Mouse (Mus musculus) CH12.LX (cell line): ENCODE measurements around the gene Pef1. TPM values are rescaled to one million over a fixed set of nuclear protein-coding genes. Genes with fewer than 3 reads are reported as not detected.

Experiments used
- DNase-seq: peaks from one replicate; pipeline ENCODE4 v3.0.0-alpha.2; 2013; ENCODE audit errors: extremely low read depth
- H3K27ac ChIP-seq: 2 replicates; pipeline ENCODE4 v1.5.1; 2012; ENCODE audit warnings: low read depth, mild to moderate bottlenecking, control low read depth, moderate library complexity; ENCODE audit not compliant: insufficient read depth
- H3K27me3 ChIP-seq: replicated peaks from 2 replicates; pipeline ENCODE3; 2012; ENCODE audit warnings: inconsistent platforms
- H3K36me3 ChIP-seq, 2 experiments: replicated peaks in 1 of 2; 2 replicates each; pipeline versions ENCODE3 to v1.6.1; 2012; ENCODE audit warnings: inconsistent platforms in 1 of 2, low read length in 1 of 2, mild to moderate bottlenecking in 1 of 2, mixed read lengths in 1 of 2, moderate library complexity in 1 of 2; ENCODE audit not compliant: control insufficient read depth in 1 of 2, insufficient read depth in 1 of 2
- H3K4me1 ChIP-seq, 2 experiments: 2 replicates each; pipeline ENCODE4 v1.6.1; 2012; ENCODE audit warnings: inconsistent platforms in 1 of 2, moderate library complexity in 1 of 2; ENCODE audit not compliant: insufficient read depth in 2 of 2, control insufficient read depth in 1 of 2
- H3K4me2 ChIP-seq: 2 replicates; pipeline ENCODE4 v1.6.1; 2012; ENCODE audit warnings: low read depth, mild to moderate bottlenecking, control low read depth; ENCODE audit not compliant: poor library complexity, insufficient read depth, severe bottlenecking
- H3K4me3 ChIP-seq, 3 experiments: fragments of 150-350 bp in 1 of 3; sonication (generic) in 1 of 3; replicated peaks in 1 of 3; 2 replicates each; pipeline versions ENCODE3 to v1.5.1; 2011 to 2012; ENCODE audit warnings: low read depth in 2 of 3, low read length in 2 of 3, mild to moderate bottlenecking in 2 of 3, moderate library complexity in 2 of 3, control low read depth in 1 of 3, improper control_type of control experiment in 1 of 3, inconsistent platforms in 1 of 3, mixed read lengths in 1 of 3; ENCODE audit not compliant: poor library complexity in 1 of 3
- H3K79me2 ChIP-seq: replicated peaks from 2 replicates; pipeline ENCODE4 v1.6.1; 2012; ENCODE audit warnings: mild to moderate bottlenecking, moderate library complexity; ENCODE audit not compliant: control insufficient read depth, poor library complexity, insufficient read depth, severe bottlenecking; ENCODE audit errors: extremely low read depth
- H3K9ac ChIP-seq: 2 replicates; pipeline ENCODE4 v1.6.1; 2012; ENCODE audit warnings: low read depth, mild to moderate bottlenecking, control low read depth, moderate library complexity; ENCODE audit not compliant: insufficient read depth
- H3K9me3 ChIP-seq: replicated peaks from 2 replicates; pipeline ENCODE3; 2012; ENCODE audit warnings: low read length, inconsistent platforms, mixed read lengths
- CHD2 ChIP-seq: IDR thresholded peaks from 2 replicates; pipeline ENCODE4 v1.6.1; 2011; ENCODE audit warnings: low read length, improper control_type of control experiment
- CTCF ChIP-seq, 2 experiments: IDR thresholded peaks in 1 of 2; conservative IDR thresholded peaks in 1 of 2; 2 replicates each; pipeline ENCODE4 v1.5.1; 2011 to 2012; ENCODE audit warnings: low read depth in 2 of 2, low read length in 2 of 2, improper control_type of control experiment in 1 of 2, inconsistent platforms in 1 of 2, mild to moderate bottlenecking in 1 of 2, moderate library complexity in 1 of 2
- EP300 ChIP-seq: IDR thresholded peaks from 2 replicates; pipeline ENCODE4 v1.6.1; 2011; ENCODE audit warnings: low read length, improper control_type of control experiment
- JUND ChIP-seq: conservative IDR thresholded peaks from 2 replicates; pipeline ENCODE4 v1.6.1; 2011; ENCODE audit warnings: low read depth, low read length, improper control_type of control experiment
- MAFK ChIP-seq: IDR thresholded peaks from 2 replicates; pipeline ENCODE4 v1.6.1; 2011; ENCODE audit warnings: low read length, improper control_type of control experiment; ENCODE audit not compliant: insufficient replicate concordance
- MAZ ChIP-seq: IDR thresholded peaks from 2 replicates; pipeline ENCODE4 v1.6.1; 2012; ENCODE audit warnings: low read depth, mild to moderate bottlenecking, inconsistent platforms, low read length, improper control_type of control experiment, moderate library complexity
- NELFE ChIP-seq: IDR thresholded peaks from 2 replicates; pipeline ENCODE4 v1.6.1; 2011; ENCODE audit warnings: low read depth, low read length, improper control_type of control experiment
- POLR2AphosphoS2 ChIP-seq: IDR thresholded peaks from 2 replicates; pipeline ENCODE4 v1.6.1; 2011; ENCODE audit warnings: low read depth, low read length, improper control_type of control experiment
- RAD21 ChIP-seq: IDR thresholded peaks from 2 replicates; pipeline ENCODE4 v1.6.1; 2011; ENCODE audit warnings: low read depth, mild to moderate bottlenecking, low read length, improper control_type of control experiment, moderate library complexity
- SMC3 ChIP-seq: IDR thresholded peaks from 2 replicates; pipeline ENCODE4 v1.6.1; 2011; ENCODE audit warnings: low read depth, low read length, improper control_type of control experiment
- TBP ChIP-seq: conservative IDR thresholded peaks from 2 replicates; pipeline ENCODE4 v1.6.1; 2011; ENCODE audit warnings: low read depth, low read length, improper control_type of control experiment
- USF2 ChIP-seq: conservative IDR thresholded peaks from 2 replicates; pipeline ENCODE4 v1.6.1; 2011; ENCODE audit warnings: low read depth, low read length, improper control_type of control experiment
- ZMIZ1 ChIP-seq: IDR thresholded peaks from 2 replicates; pipeline ENCODE4 v1.6.1; 2012; ENCODE audit warnings: low read depth, mild to moderate bottlenecking, inconsistent platforms, low read length, improper control_type of control experiment
- ZNF384 ChIP-seq: IDR thresholded peaks from 2 replicates; pipeline ENCODE4 v1.6.1; 2012; ENCODE audit warnings: low read depth, low read length, improper control_type of control experiment, inconsistent platforms
- dilution Hi-C: fragments of 300-500 bp; cut with MboI; formaldehyde crosslinking; loops from 2 replicates; pipeline ENCODE4 v1.14.3; 2020; ENCODE audit warnings: low sequenced_read_pairs; ENCODE audit not compliant: extremely low pct_unique_long_range_greater_than_20kb, extremely low pct_ligation_motif_present
- in situ Hi-C: fragments of 300-500 bp; cut with MboI; formaldehyde crosslinking; loops from 3 replicates; pipeline ENCODE4 v1.14.3; 2019; ENCODE audit warnings: low sequenced_read_pairs, low pct_ligation_motif_present, low pct_unique_long_range_greater_than_20kb, mixed read lengths
- polyA plus RNA-seq: library from polyadenylated mRNA; unstranded; fragments of >175 nt; gene quantifications from 2 replicates; pipeline ENCODE4 v1.2.1, GENCODE M21; 2012; ENCODE audit warnings: low read depth; ENCODE audit not compliant: insufficient read length
- total RNA-seq, 2 experiments: library from RNA; depleted of rRNA; stranded (reverse); fragments of 300-350 nt in 1 of 2; fragments of >200 nt in 1 of 2; gene quantifications; 2 replicates each; pipeline ENCODE4 v1.2.3; 2012 to 2014

Pef1 gene
- total and polyA plus RNA-seq, 3 experiments = 26.2 to 38.6 (median 32.5) TPM

DNA sequence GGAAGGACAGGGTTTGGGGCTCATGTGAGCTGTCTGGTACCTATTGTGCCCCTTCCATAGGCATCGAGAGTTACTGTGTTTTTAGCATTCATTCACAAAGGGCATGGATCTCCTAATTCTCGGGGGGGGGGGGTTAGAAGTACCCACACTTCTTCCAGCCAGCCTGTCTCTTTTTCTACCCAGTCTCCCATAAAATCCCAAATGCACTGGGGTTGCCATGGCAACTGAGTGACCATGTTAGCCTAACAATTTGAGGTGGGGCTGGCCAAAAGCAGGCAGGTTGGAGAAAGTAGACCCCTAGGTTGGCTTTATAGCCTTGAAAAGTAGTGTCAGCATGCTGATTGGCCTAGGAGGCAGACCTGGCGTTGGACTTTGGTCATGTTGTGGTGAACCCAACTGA, 45.9 kb upstream of the Pef1 start:
- Histone ChIP-seq H3K4me2 (no peak overlapping the region), H3K27ac (no peak overlapping the region), H3K27me3 (peaks cover 97% of the 10 kb centered on the region), H3K79me2 (no peaks in the 10 kb centered on the region), H3K36me3 (no peaks in the 10 kb centered on the region), H3K4me3 (no peak overlapping the region), H3K9me3 (peaks cover 8% of the 10 kb centered on the region), H3K9ac (no peak overlapping the region), H3K4me1 (no peaks in the 10 kb centered on the region)
- dilution Hi-C loops = no loop called here
- TF ChIP-seq EP300 (no peak), POLR2AphosphoS2 (no peak), JUND (no peak), TBP (no peak)
- DNase-seq = no peak
- in situ Hi-C loops = no loop called here

DNA sequence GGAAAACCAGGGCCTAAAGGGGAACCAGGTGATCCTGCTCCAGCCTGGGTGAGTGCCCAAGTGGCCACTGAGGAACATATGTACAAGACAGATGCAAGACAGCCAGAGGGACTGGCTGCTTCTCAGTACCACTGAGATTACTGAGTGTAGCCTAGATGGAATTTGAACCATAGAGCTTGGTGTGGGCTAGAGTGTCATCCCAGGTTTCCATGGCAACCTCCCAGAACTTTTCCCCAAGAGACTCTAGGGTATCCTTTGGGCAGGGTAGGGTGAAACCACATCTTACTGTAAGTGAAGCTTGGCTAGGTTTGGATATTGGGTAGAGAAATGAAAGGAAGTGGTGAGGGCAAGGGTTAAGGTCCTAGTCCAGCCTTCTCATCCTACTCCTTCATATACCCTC, 41.4 kb upstream of the Pef1 start:
- Histone ChIP-seq H3K9me3 (no peaks in the 10 kb centered on the region), H3K4me3 (no peak overlapping the region), H3K9ac (no peak overlapping the region), H3K4me1 (no peaks in the 10 kb centered on the region), H3K36me3 (no peaks in the 10 kb centered on the region), H3K27ac (no peak overlapping the region), H3K4me2 (no peak overlapping the region), H3K27me3 (peaks cover 97% of the 10 kb centered on the region), H3K79me2 (no peaks in the 10 kb centered on the region)
- dilution Hi-C loops = no loop called here
- in situ Hi-C loops = no loop called here
- DNase-seq = no peak
- TF ChIP-seq CHD2 (no peak), MAFK (no peak), RAD21 (no peak), MAZ (no peak)

DNA sequence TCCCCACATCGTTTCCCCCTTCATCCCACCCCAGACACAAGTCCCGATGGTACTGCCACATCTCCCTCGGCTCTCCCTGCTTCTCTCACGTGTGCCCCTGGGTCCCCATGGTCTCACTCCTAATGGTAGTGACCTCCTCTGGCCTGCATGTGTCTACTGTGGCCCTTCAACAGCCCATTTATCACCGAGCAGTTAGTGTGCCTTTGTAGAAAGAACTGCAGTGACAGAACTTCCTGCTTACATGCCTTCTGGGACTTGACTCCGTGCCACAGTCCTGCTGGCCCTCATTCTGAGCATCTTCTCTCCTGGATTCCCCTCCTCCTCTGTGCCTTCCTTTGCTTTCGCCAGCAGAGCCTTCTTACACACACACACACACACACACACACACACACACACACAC, 39.2 kb upstream of the Pef1 start:
- dilution Hi-C loops (no loop called here), in situ Hi-C loops (no loop called here)
- no peak overlapping the region for H3K9ac ChIP-seq
- no peaks in the 10 kb centered on the region for H3K36me3 ChIP-seq
- H3K79me2 ChIP-seq = no peaks in the 10 kb centered on the region
- peaks cover 5% of the 10 kb centered on the region for H3K9me3 ChIP-seq
- no peak for TF ChIP-seq USF2
- H3K4me1 ChIP-seq = no peaks in the 10 kb centered on the region
- no peak for DNase-seq
- H3K27me3 ChIP-seq = peaks cover 79% of the 10 kb centered on the region
- no peak overlapping the region for H3K4me3 ChIP-seq
- no peak overlapping the region for H3K27ac ChIP-seq
- no peak overlapping the region for H3K4me2 ChIP-seq

DNA sequence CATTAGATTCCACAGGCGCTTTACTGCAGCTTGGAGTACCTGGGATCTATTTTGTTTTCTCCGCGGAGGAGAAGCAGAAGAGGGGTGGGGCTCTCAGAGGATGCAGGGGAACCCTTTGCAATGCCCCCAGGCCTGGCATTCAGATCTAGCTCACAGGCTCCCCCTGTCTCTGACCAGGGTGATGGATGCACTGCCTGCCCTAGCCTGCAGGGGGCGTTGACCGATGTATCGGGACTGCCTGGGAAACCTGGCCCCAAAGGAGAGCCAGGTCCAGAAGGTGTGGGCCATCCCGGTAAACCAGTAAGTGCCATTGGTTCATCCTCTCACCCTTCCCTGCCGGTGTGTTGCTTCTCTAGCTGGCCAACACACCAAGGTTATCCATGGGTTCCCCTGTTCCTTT, 35.5 kb upstream of the Pef1 start:
- Histone ChIP-seq H3K27ac (no peak overlapping the region), H3K4me3 (no peak overlapping the region), H3K9ac (no peak overlapping the region), H3K4me1 (no peaks in the 10 kb centered on the region), H3K4me2 (no peak overlapping the region), H3K9me3 (peaks cover 6% of the 10 kb centered on the region), H3K36me3 (no peaks in the 10 kb centered on the region), H3K79me2 (no peaks in the 10 kb centered on the region), H3K27me3 (peaks cover 70% of the 10 kb centered on the region)
- dilution Hi-C loops (no loop called here), in situ Hi-C loops (no loop called here)
- TF ChIP-seq NELFE (peak; percentile 50; the same call in 1 of the 2 replicates), RAD21 (peak; percentile 22), SMC3 (peak; percentile 57), ZMIZ1 (no peak), CTCF (conservative IDR thresholded peaks at IDR 0.05 in 1 of 2, IDR thresholded peaks at IDR 0.05 in 1 of 2; ENCODE audit: low read depth in 2 of 2, low read length in 2 of 2) (peak; percentile 35 to 97), ZNF384 (no peak)
- peak; percentile 17 for DNase-seq
